Mouse (Mus musculus) stomach, embryonic 15.5 days (tissue): ENCODE measurements around the gene Sh3bp5. TPM values are rescaled to one million over a fixed set of nuclear protein-coding genes. Genes with fewer than 3 reads are reported as not detected.
"Not testable (repeated sequence)": the region's sequence is repeated elsewhere in the genome, so short reads cannot be mapped to it uniquely, and the experiment has no call there.

Experiments
- ATAC-seq: fragments of 200-750 bp; cut with Nextera tagmentation; 2 replicates; pipeline ENCODE4 v1.8.0; 2017; ENCODE audit warnings: low read depth, moderate number of reproducible peaks, moderate TSS enrichment; ENCODE audit not compliant: insufficient read depth, low FRiP score
- H3K27ac ChIP-seq: fragments of 300-500 bp; sonication (generic); 2 replicates; pipeline ENCODE4 v1.5.1; 2015; ENCODE audit warnings: mild to moderate bottlenecking, inconsistent platforms
- H3K27me3 ChIP-seq: fragments of 300-500 bp; sonication (generic); replicated peaks from 2 replicates; pipeline ENCODE4 v1.6.1; 2015; ENCODE audit warnings: inconsistent platforms
- H3K36me3 ChIP-seq: fragments of 300-500 bp; sonication (generic); 2 replicates; pipeline ENCODE4 v1.6.1; 2015; ENCODE audit warnings: inconsistent platforms
- H3K4me1 ChIP-seq: fragments of 300-500 bp; sonication (generic); 2 replicates; pipeline ENCODE4 v1.6.1; 2015; ENCODE audit warnings: inconsistent platforms
- H3K4me2 ChIP-seq: fragments of 300-500 bp; sonication (generic); 2 replicates; pipeline ENCODE4 v1.6.1; 2015; ENCODE audit warnings: mild to moderate bottlenecking, inconsistent platforms
- H3K4me3 ChIP-seq: fragments of 300-500 bp; sonication (generic); replicated peaks from 2 replicates; pipeline ENCODE4 v1.5.1; 2015; ENCODE audit warnings: inconsistent platforms
- H3K9ac ChIP-seq: fragments of 300-500 bp; sonication (generic); 2 replicates; pipeline ENCODE4 v1.6.1; 2015; ENCODE audit warnings: inconsistent platforms
- H3K9me3 ChIP-seq: fragments of 300-500 bp; sonication (generic); 2 replicates; pipeline ENCODE4 v1.6.1; 2016; ENCODE audit warnings: inconsistent platforms
- WGBS: fragments of 180-500 bp; shearing (Covaris S2); methylation state at CpG from one replicate; pipeline ENCODE4 v1.1.7; 2015; 5-methylcytosine and 5-hydroxymethylcytosine counted together
- polyA plus RNA-seq: library from polyadenylated mRNA; unstranded; fragments of >200 nt; fragmentation: Nextera tagmentation; extraction: Ambion mirVana; gene quantifications from 2 replicates; pipeline ENCODE4 v1.2.1, GENCODE M21; 2015

Gene Sh3bp5
- polyA plus RNA-seq, 1 experiment from 2014 or later = 22.0 TPM

GRCm38 (mm10) chr14:31453946-31454345, 18.1 kb upstream of the Sh3bp5 start:
- H3K4me1 ChIP-seq, H3K9me3 ChIP-seq, H3K36me3 ChIP-seq, H3K27ac ChIP-seq, H3K4me2 ChIP-seq, H3K9ac ChIP-seq, H3K27me3 ChIP-seq, H3K4me3 ChIP-seq, ATAC-seq: not testable (repeated sequence)
- WGBS = 82% methylated on average over 12 of the region's 12 CpGs

GRCm38 (mm10) chr14:31448994-31449393, 13.1 kb upstream of the Sh3bp5 start:
- no peaks in the 10 kb centered on the region for H3K36me3 ChIP-seq
- 41% methylated on average over 5 of the region's 5 CpGs for WGBS
- H3K4me2 ChIP-seq = no peak overlapping the region
- no peak for ATAC-seq
- no peak overlapping the region for H3K4me3 ChIP-seq
- H3K27me3 ChIP-seq = no peaks in the 10 kb centered on the region
- H3K9ac ChIP-seq = no peak overlapping the region
- H3K27ac ChIP-seq = no peak overlapping the region
- H3K4me1 ChIP-seq = no peaks in the 10 kb centered on the region
- no peaks in the 10 kb centered on the region for H3K9me3 ChIP-seq

- Histone ChIP-seq H3K4me1 (no peaks in the 10 kb centered on the region), H3K9me3 (no peaks in the 10 kb centered on the region), H3K4me2 (no peak overlapping the region), H3K36me3 (no peaks in the 10 kb centered on the region), H3K27me3 (no peaks in the 10 kb centered on the region), H3K27ac (no peak overlapping the region), H3K4me3 (no peak overlapping the region), H3K9ac (no peak overlapping the region)
- WGBS = 59% methylated on average over 6 of the region's 6 CpGs
- no peak for ATAC-seq
Measured at GRCm38 (mm10) chr14:31443616-31444015, 7.7 kb upstream of the Sh3bp5 start.

GRCm38 (mm10) chr14:31440725-31441124, 4.8 kb upstream of the Sh3bp5 start:
- Histone ChIP-seq H3K4me2 (no peak overlapping the region), H3K27me3 (no peaks in the 10 kb centered on the region), H3K9ac (no peak overlapping the region), H3K9me3 (no peaks in the 10 kb centered on the region), H3K4me3 (no peak overlapping the region), H3K4me1 (no peaks in the 10 kb centered on the region; the same call in 1 of the 2 replicates), H3K27ac (no peak overlapping the region), H3K36me3 (no peaks in the 10 kb centered on the region)
- ATAC-seq = no peak
- 82% methylated on average over 6 of the region's 6 CpGs for WGBS

- no peak overlapping the region for H3K27ac ChIP-seq
- H3K4me2 ChIP-seq = no peak overlapping the region
- WGBS = 40% methylated on average over 3 of the region's 3 CpGs
- no peaks in the 10 kb centered on the region for H3K27me3 ChIP-seq
- H3K4me1 ChIP-seq = peaks cover 5% of the 10 kb centered on the region; the same call in 1 of the 2 replicates
- no peaks in the 10 kb centered on the region for H3K9me3 ChIP-seq
- H3K36me3 ChIP-seq = no peaks in the 10 kb centered on the region
- no peak overlapping the region for H3K9ac ChIP-seq
- H3K4me3 ChIP-seq = no peak overlapping the region
- ATAC-seq = no peak
Measured at GRCm38 (mm10) chr14:31440230-31440629, 4.4 kb upstream of the Sh3bp5 start.

GRCm38 (mm10) chr14:31439279-31439678, 3.4 kb upstream of the Sh3bp5 start:
- H3K27me3 ChIP-seq = no peaks in the 10 kb centered on the region
- WGBS = 72% methylated on average over 11 of the region's 11 CpGs
- H3K27ac ChIP-seq = no peak overlapping the region
- no peaks in the 10 kb centered on the region for H3K9me3 ChIP-seq
- ATAC-seq = no peak
- no peaks in the 10 kb centered on the region for H3K36me3 ChIP-seq
- H3K4me3 ChIP-seq = no peak overlapping the region
- H3K4me1 ChIP-seq = peaks cover 11% of the 10 kb centered on the region; the same call in 1 of the 2 replicates
- no peak overlapping the region for H3K4me2 ChIP-seq
- H3K9ac ChIP-seq = no peak overlapping the region

- no peak overlapping the region for H3K9ac ChIP-seq
- no peaks in the 10 kb centered on the region for H3K9me3 ChIP-seq
- H3K36me3 ChIP-seq = no peaks in the 10 kb centered on the region
- 71% methylated on average over 8 of the region's 8 CpGs for WGBS
- no peak overlapping the region for H3K4me3 ChIP-seq
- H3K4me1 ChIP-seq = peaks cover 19% of the 10 kb centered on the region; the same call in 1 of the 2 replicates
- no peaks in the 10 kb centered on the region for H3K27me3 ChIP-seq
- no peak for ATAC-seq
- no peak overlapping the region for H3K4me2 ChIP-seq
- H3K27ac ChIP-seq = no peak overlapping the region
Measured at GRCm38 (mm10) chr14:31437826-31438529, 2.1 kb upstream of the Sh3bp5 start.

GRCm38 (mm10) chr14:31435018-31435915, 611 bp downstream of the Sh3bp5 start:
- under 1% methylated on average over 53 of the region's 53 CpGs for WGBS
- peak overlapping the region; percentile 54 for H3K27ac ChIP-seq

GRCm38 (mm10) chr14:31434426-31434825, 1.5 kb downstream of the Sh3bp5 start:
- H3K36me3 ChIP-seq = no peaks in the 10 kb centered on the region
- H3K4me1 ChIP-seq = peaks cover 22% of the 10 kb centered on the region; the same call in 1 of the 2 replicates
- no peak overlapping the region for H3K9ac ChIP-seq
- no peak overlapping the region for H3K4me3 ChIP-seq
- H3K27me3 ChIP-seq = no peaks in the 10 kb centered on the region
- H3K4me2 ChIP-seq = peak overlapping the region; percentile 86
- H3K27ac ChIP-seq = peak overlapping the region; percentile 72; the same call in 1 of the 2 replicates
- ATAC-seq = no peak
- no peaks in the 10 kb centered on the region for H3K9me3 ChIP-seq
- WGBS = 52% methylated on average over 5 of the region's 5 CpGs

More at GRCm38 (mm10) chr14:31435018-31435915, 611 bp downstream of the Sh3bp5 start:
- no peaks in the 10 kb centered on the region for H3K36me3 ChIP-seq
- H3K9me3 ChIP-seq = no peaks in the 10 kb centered on the region
- peaks cover 22% of the 10 kb centered on the region; the same call in 1 of the 2 replicates for H3K4me1 ChIP-seq
- peak overlapping the region; percentile 76 for H3K9ac ChIP-seq
- peak overlapping the region; percentile 91 for H3K4me3 ChIP-seq
- peak overlapping the region; percentile 86 for H3K4me2 ChIP-seq
- peak; percentile 36 for ATAC-seq
- H3K27me3 ChIP-seq = no peaks in the 10 kb centered on the region

GRCm38 (mm10) chr14:31433851-31434360, 2.0 kb downstream of the Sh3bp5 start:
- Histone ChIP-seq H3K4me2 (peak overlapping the region; percentile 86), H3K4me3 (no peak overlapping the region), H3K4me1 (peaks cover 23% of the 10 kb centered on the region), H3K36me3 (no peaks in the 10 kb centered on the region), H3K27me3 (no peaks in the 10 kb centered on the region), H3K27ac (peak overlapping the region; percentile 72), H3K9ac (no peak overlapping the region), H3K9me3 (no peaks in the 10 kb centered on the region)
- no peak for ATAC-seq
- WGBS = 34% methylated on average over 7 of the region's 7 CpGs

- H3K9me3 ChIP-seq = no peaks in the 10 kb centered on the region
- H3K27me3 ChIP-seq = no peaks in the 10 kb centered on the region
- 58% methylated on average over 5 of the region's 5 CpGs for WGBS
- no peaks in the 10 kb centered on the region for H3K36me3 ChIP-seq
- peaks cover 31% of the 10 kb centered on the region for H3K4me1 ChIP-seq
- no peak overlapping the region for H3K9ac ChIP-seq
- H3K4me2 ChIP-seq = peak overlapping the region; percentile 29; the same call in 1 of the 2 replicates
- H3K27ac ChIP-seq = peak overlapping the region; percentile 72
- no peak overlapping the region for H3K4me3 ChIP-seq
- ATAC-seq = no peak
Measured at GRCm38 (mm10) chr14:31433126-31433525, 2.8 kb downstream of the Sh3bp5 start.

- peaks cover 31% of the 10 kb centered on the region for H3K4me1 ChIP-seq
- H3K9ac ChIP-seq = no peak overlapping the region
- peak overlapping the region; percentile 72 for H3K27ac ChIP-seq
- ATAC-seq = no peak
- no peaks in the 10 kb centered on the region for H3K27me3 ChIP-seq
- H3K36me3 ChIP-seq = no peaks in the 10 kb centered on the region
- 50% methylated on average over 4 of the region's 4 CpGs for WGBS
- H3K4me2 ChIP-seq = no peak overlapping the region; the same call in 1 of the 2 replicates
- H3K9me3 ChIP-seq = no peaks in the 10 kb centered on the region
- H3K4me3 ChIP-seq = no peak overlapping the region
Measured at GRCm38 (mm10) chr14:31432424-31432823, 3.5 kb downstream of the Sh3bp5 start.
